Mouse (Mus musculus): ENCODE data around the gene Flt3l. TPM values are rescaled to one million over a fixed set of nuclear protein-coding genes. Genes with fewer than 3 reads are reported as not detected.

Gene Flt3l
- total and polyA plus RNA-seq, 2 experiments, result 3.2 to 30.8 TPM

DNA sequence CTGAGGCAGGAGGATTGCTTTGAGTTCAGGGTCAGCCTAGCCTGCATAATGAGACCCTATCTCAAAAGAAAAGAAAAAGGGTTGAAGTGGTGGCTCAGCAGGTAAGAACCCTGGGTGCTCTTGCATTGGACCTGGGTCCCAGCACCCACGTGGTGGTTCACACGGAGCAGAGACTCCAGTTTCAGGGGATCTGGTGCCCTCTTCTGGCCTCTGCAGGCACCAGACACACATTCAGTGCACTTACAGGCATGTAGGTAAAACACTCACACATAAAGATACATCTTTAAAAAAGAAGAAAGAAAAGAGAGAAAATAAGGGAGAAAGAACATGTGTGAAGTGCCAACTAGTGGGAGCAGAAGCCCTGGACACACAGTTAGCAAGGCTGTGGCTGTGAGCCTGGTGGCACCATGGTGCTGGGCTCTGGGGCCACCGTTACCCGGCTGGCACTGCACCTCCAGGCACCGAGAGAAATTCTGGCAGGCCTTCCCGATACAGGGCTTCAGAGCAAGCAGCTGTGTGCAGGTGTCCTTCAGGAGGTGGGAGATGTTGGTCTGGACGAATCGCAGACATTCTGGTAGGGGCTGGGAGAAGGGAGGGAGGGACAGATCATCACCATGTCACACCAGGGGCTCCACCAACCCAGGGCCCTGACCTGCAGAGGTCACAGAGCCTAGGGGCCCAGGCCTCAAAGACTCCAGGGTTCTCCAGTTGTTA, 2.6 kb downstream of the Flt3l start:
- Histone ChIP-seq H3K9ac (ENCODE audit: low read depth, low read length) (no peak overlapping the region), H3K4me3 (ENCODE audit: insufficient read depth, low read depth, low read length) (no peak overlapping the region), H3K36me3 (ENCODE audit: control insufficient read depth, insufficient read depth, low read length) (no peaks in the 10 kb centered on the region), H3K27ac (replicated peaks; ENCODE audit: insufficient read depth, low read depth, low read length) (no peak overlapping the region), H3K79me2 (ENCODE audit: control insufficient read depth, insufficient read depth, low read length) (no peaks in the 10 kb centered on the region; the same call in 1 of the 2 replicates), H3K27me3 (ENCODE audit: control insufficient read depth, insufficient read depth, low read length) (no peaks in the 10 kb centered on the region), H3K4me1 (ENCODE audit: control insufficient read depth, insufficient read depth, low read length) (peaks cover 19% of the 10 kb centered on the region)
- no peak for DNase-seq (ENCODE audit: extremely low read depth, low read depth, low spot score)
- WGBS, result 94% methylated on average over 8 of the region's 8 CpGs
- TF ChIP-seq CTCF (IDR thresholded peaks at IDR 0.05; ENCODE audit: low read depth, low read length) (peak; percentile 43), POLR2A (IDR thresholded peaks at IDR 0.05; ENCODE audit: extremely low read depth, insufficient read depth, low read length) (no peak)

DNA sequence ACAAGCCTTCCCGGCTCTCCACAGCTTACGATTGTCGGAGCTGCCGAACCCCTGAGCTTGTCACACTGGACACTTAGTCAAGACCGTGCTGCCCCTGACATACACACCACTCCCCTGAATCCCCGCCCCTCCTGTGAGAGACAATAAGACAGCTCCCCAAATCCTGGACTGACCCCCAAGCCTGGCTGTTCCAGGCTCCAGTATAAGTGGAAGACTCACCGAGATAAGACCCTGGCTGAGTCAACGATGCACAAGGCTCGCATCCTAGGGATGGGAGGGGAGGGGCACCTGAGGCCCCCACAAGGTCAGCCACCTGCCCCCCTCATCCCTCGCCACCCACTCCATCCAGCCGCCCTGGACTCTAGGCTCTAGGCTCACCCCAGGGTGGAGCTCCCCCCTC, 4.4 kb downstream of the Flt3l start:
- TF ChIP-seq CTCF (IDR thresholded peaks at IDR 0.05; ENCODE audit: low read depth, low read length), result no peak
- TF ChIP-seq POLR2A (IDR thresholded peaks at IDR 0.05; ENCODE audit: extremely low read depth, insufficient read depth, low read length), result no peak
- 0 out of 2 replicates have a peak overlapping the region, but pooled peaks have one; percentile 6 for H3K9ac ChIP-seq (ENCODE audit: low read depth, low read length)
- 83% methylated on average over 11 of the region's 11 CpGs for WGBS
- peaks cover 26% of the 10 kb centered on the region for H3K4me1 ChIP-seq (ENCODE audit: control insufficient read depth, insufficient read depth, low read length)
- peaks cover 5% of the 10 kb centered on the region; the same call in 1 of the 2 replicates for H3K36me3 ChIP-seq (ENCODE audit: control insufficient read depth, insufficient read depth, low read length)
- H3K4me3 ChIP-seq (ENCODE audit: insufficient read depth, low read depth, low read length), result no peak overlapping the region
- H3K27me3 ChIP-seq (ENCODE audit: control insufficient read depth, insufficient read depth, low read length), result no peaks in the 10 kb centered on the region
- DNase-seq (ENCODE audit: extremely low read depth, low read depth, low spot score), result no peak
- H3K27ac ChIP-seq (replicated peaks; ENCODE audit: insufficient read depth, low read depth, low read length), result peak overlapping the region; percentile 52
- H3K79me2 ChIP-seq (ENCODE audit: control insufficient read depth, insufficient read depth, low read length), result peaks cover 11% of the 10 kb centered on the region; the same call in 1 of the 2 replicates

DNA sequence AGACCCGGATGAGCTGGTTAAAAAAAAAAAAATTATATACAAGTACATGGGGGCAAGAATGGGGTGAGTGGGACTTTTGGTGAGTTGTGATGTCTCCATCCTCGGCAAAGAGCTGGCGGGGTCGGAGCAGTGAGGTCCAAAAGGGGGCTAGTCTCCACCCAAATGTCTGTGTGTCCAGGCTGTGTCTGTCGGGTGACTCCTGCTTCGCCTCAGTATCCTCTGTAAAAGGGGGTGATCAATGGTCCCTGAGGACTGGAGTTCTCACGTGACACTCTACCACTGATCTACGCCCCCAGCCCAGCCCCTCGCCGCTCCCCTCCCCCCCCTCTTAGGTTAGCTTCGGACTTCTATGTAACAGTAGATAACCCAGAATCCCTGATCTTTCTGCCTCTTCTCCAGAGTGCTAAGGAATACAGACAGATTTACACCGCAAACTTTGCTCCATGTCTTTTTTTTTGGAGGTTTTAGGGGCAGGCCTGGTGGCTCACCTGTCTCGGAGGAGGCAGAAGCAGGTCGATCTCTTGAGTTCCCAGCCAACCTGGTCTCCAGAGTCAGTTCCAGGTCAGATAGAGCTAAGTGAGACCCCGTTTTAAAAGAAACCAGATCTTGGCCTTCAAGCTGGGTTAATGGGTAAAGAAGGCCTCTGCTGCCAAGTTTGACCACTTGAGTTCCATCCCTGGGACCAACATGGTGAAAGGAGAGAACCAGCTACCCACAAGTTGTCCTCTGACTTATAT, 6.3 kb downstream of the Flt3l start:
- H3K36me3 ChIP-seq (ENCODE audit: control insufficient read depth, insufficient read depth, low read length), result peaks cover 18% of the 10 kb centered on the region; the same call in 1 of the 2 replicates
- H3K9ac ChIP-seq (ENCODE audit: low read depth, low read length), result peak overlapping the region; percentile 30
- WGBS, result 51% methylated on average over 15 of the region's 15 CpGs
- H3K4me1 ChIP-seq (ENCODE audit: control insufficient read depth, insufficient read depth, low read length), result peaks cover 31% of the 10 kb centered on the region
- no peak for DNase-seq (ENCODE audit: extremely low read depth, low read depth, low spot score)
- peaks cover 11% of the 10 kb centered on the region; the same call in 1 of the 2 replicates for H3K79me2 ChIP-seq (ENCODE audit: control insufficient read depth, insufficient read depth, low read length)
- H3K27me3 ChIP-seq (ENCODE audit: control insufficient read depth, insufficient read depth, low read length), result no peaks in the 10 kb centered on the region
- H3K27ac ChIP-seq (replicated peaks; ENCODE audit: insufficient read depth, low read depth, low read length), result peak overlapping the region; percentile 90
- no peak overlapping the region for H3K4me3 ChIP-seq (ENCODE audit: insufficient read depth, low read depth, low read length)
- TF ChIP-seq POLR2A (IDR thresholded peaks at IDR 0.05; ENCODE audit: extremely low read depth, insufficient read depth, low read length) (no peak), CTCF (IDR thresholded peaks at IDR 0.05; ENCODE audit: low read depth, low read length) (no peak)

DNA sequence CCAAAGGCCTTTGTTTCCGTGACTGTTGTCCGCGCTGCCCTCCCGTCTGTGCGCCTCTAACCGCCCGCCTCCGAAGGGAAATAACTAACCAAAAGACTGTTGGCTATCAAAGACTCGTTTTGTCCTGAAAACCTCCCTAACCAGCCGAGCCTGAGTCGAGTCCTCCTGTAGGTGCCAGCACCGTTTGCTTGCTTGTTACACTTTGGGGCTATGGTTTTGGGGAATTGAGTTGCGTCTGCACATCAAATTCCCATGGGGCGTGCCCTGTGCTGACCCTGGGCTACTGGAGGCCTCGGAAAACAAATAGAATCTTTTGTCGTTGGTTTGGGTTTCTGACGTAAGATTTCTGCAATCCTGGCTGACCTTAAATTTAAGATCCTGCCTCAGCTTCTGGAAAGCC, 6.9 kb downstream of the Flt3l start:
- Histone ChIP-seq H3K27me3 (ENCODE audit: control insufficient read depth, insufficient read depth, low read length) (no peaks in the 10 kb centered on the region), H3K4me3 (ENCODE audit: insufficient read depth, low read depth, low read length) (peak overlapping the region; percentile 62), H3K4me1 (ENCODE audit: control insufficient read depth, insufficient read depth, low read length) (peaks cover 33% of the 10 kb centered on the region), H3K9ac (ENCODE audit: low read depth, low read length) (peak overlapping the region; percentile 72), H3K27ac (replicated peaks; ENCODE audit: insufficient read depth, low read depth, low read length) (peak overlapping the region; percentile 90), H3K36me3 (ENCODE audit: control insufficient read depth, insufficient read depth, low read length) (peaks cover 18% of the 10 kb centered on the region; the same call in 1 of the 2 replicates), H3K79me2 (ENCODE audit: control insufficient read depth, insufficient read depth, low read length) (peaks cover 11% of the 10 kb centered on the region; the same call in 1 of the 2 replicates)
- under 1% methylated on average over 17 of the region's 17 CpGs for WGBS
- peak; percentile 85 for DNase-seq (ENCODE audit: extremely low read depth, low read depth, low spot score)
- TF ChIP-seq POLR2A (IDR thresholded peaks at IDR 0.05; ENCODE audit: extremely low read depth, insufficient read depth, low read length) (no peak), CTCF (IDR thresholded peaks at IDR 0.05; ENCODE audit: low read depth, low read length) (no peak)

DNA sequence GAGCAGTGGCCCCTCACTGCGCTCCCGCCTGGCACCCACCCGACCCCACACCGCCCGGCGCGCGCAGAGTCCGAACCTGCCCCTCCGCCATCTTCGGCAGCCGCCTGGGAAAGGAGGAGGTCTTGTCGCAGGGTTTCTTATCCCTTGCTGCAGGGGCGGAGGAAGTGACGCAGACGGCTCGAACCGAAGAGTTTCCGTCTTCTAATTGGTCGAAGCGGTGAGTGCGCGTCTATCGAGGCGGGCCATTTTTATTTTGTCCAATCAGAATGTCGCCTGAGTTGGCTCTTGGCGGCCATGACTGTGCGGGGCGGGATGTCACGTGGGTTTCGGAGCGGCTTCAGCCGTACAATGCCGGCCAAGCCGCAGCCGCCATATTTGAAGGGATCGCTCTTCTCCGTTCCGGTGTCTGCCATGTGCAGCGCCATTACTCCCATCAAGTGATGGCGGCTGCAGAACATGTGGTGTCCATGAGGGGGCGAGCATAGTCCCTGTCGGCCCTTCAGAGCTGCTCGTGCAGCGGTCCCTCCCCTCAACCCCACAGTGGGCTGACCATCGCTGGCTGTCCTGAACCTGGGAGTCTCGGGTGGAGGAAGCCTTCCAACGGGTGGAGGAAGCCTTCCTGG, 7.5 kb downstream of the Flt3l start, which contains the start of gene Rpl13a:
Gene Rpl13a (minus strand): TSS at position 138 of the 623 bp plus-strand sequence.
- H3K4me1 ChIP-seq (ENCODE audit: control insufficient read depth, insufficient read depth, low read length), result peaks cover 33% of the 10 kb centered on the region
- H3K4me3 ChIP-seq (ENCODE audit: insufficient read depth, low read depth, low read length), result peak within 1 kb of the TSS; percentile 90
- WGBS, result under 1% methylated on average over 48 of the region's 48 CpGs
- peak within 1 kb of the TSS; percentile 95 for H3K9ac ChIP-seq (ENCODE audit: low read depth, low read length)
- DNase-seq (ENCODE audit: extremely low read depth, low read depth, low spot score), result peak; percentile 94
- peaks cover 11% of the 10 kb centered on the region; the same call in 1 of the 2 replicates for H3K79me2 ChIP-seq (ENCODE audit: control insufficient read depth, insufficient read depth, low read length)
- peaks cover 18% of the 10 kb centered on the region; the same call in 1 of the 2 replicates for H3K36me3 ChIP-seq (ENCODE audit: control insufficient read depth, insufficient read depth, low read length)
- peak within 1 kb of the TSS; percentile 90 for H3K27ac ChIP-seq (replicated peaks; ENCODE audit: insufficient read depth, low read depth, low read length)
- H3K27me3 ChIP-seq (ENCODE audit: control insufficient read depth, insufficient read depth, low read length), result no peaks in the 10 kb centered on the region
- TF ChIP-seq CTCF (IDR thresholded peaks at IDR 0.05; ENCODE audit: low read depth, low read length) (peak; percentile 86), POLR2A (IDR thresholded peaks at IDR 0.05; ENCODE audit: extremely low read depth, insufficient read depth, low read length) (peak; percentile 94)

Data from liver, adult 2 months (tissue).